Mouse (Mus musculus) lung, postnatal 0 days (tissue): Measurements from ENCODE around the gene Fscb.

Experiments
- CTCF ChIP-seq: IDR thresholded peaks from 2 replicates; pipeline ENCODE4 v1.5.1; 2016; ENCODE audit warnings: antibody characterized with exemption, mild to moderate bottlenecking
- EP300 ChIP-seq: IDR thresholded peaks from 2 replicates; pipeline ENCODE4 v1.6.1; 2016; ENCODE audit warnings: antibody characterized with exemption, mild to moderate bottlenecking, control low read depth

- no peak for TF ChIP-seq CTCF
- no peak for TF ChIP-seq EP300
Observed at GRCm38 (mm10) chr12:64436675-64437074, 37.8 kb downstream of the Fscb start.
